Mouse (Mus musculus) bone marrow, adult 2 months (tissue): ENCODE data around the gene Snx21.

Experiments
- CTCF ChIP-seq: fragments of 200-500 bp; IDR thresholded peaks from 2 replicates; pipeline ENCODE4 v1.5.1; 2011; ENCODE audit warnings: low read length, control low read depth; ENCODE audit not compliant: control insufficient read depth, insufficient read depth
- POLR2A ChIP-seq: fragments of 200-500 bp; IDR thresholded peaks from 2 replicates; pipeline ENCODE4 v1.6.1; 2011; ENCODE audit warnings: low read depth, mild to moderate bottlenecking, control low read depth, low read length, borderline replicate concordance; ENCODE audit not compliant: control insufficient read depth

- TF ChIP-seq POLR2A (no peak), CTCF (no peak)
These were observed 7.7 kb upstream of the Snx21 start for GRCm38 (mm10) chr2:164778015-164778287.
